Comparison of ENCODE assay signal across 23 mouse cellular contexts in the genomic region with DNA sequence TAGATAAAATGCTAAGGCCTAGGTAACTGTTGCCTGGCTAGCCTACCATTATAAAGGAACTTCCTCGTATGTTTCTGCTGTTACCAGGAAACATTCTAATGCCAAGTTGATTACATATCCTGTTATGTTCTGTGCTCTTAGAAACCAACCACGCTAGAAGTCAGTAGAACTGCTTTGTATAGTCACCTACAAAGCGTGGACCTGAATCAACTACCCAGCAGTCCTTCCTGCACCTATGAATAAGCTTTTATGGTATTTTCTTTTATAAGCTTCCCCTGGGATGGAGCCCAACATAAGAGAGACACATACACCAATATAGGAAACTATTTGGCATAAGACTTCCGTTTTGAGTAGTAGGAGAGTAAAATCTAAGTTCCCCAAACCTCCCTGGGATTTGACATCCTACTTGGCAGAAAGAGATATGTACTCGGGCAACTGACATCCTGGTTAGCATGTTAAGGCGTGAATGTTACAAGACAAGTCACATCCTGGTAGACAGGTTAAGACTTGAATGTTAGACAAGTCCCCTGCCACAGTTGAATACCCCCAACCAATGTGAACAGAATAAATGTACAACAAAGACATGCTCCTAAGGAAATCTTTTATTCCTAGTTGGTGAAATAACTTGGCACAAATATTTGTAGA. TPM values are rescaled to one million over a fixed set of nuclear protein-coding genes. Genes with fewer than 3 reads are reported as not detected.
DNase-seq lines count a peak whose midpoint lies in the region; ATAC-seq and TF ChIP-seq lines count a peak whose summit lies in the region.
"Had no signal": no experiment of that assay in that cellular context is flagged by ENCODE, and none has a peak within 500 bp of the region (broad histone marks: within the 10 kb centered on the region; RNA-seq: fewer than 3 reads in every experiment).

No protein-coding gene starts in this region.

- no peaks in the 10 kb centered on the region for H3K27me3 ChIP-seq in liver, postnatal 0 days (ENCODE audit: insufficient read depth, low read length)
- H3K27me3 ChIP-seq in liver, embryonic 12.5 days (replicated peaks) = no peaks in the 10 kb centered on the region
- no peaks in the 10 kb centered on the region for H3K27me3 ChIP-seq in stomach, embryonic 16.5 days (ENCODE audit: control insufficient read depth, insufficient read depth, low read length)
- H3K27me3 ChIP-seq: heart, embryonic 13.5 days; limb, embryonic 15.5 days; midbrain, embryonic 12.5 days; neural tube, embryonic 13.5 days had no signal

- H3K4me1 ChIP-seq in liver, postnatal 0 days (ENCODE audit: insufficient read depth) = peaks cover 25% of the 10 kb centered on the region
- H3K4me1 ChIP-seq in liver, embryonic 12.5 days = peaks cover 38% of the 10 kb centered on the region
- H3K4me1 ChIP-seq in stomach, embryonic 16.5 days (ENCODE audit: control insufficient read depth, insufficient read depth, low read length) = peaks cover 7% of the 10 kb centered on the region
- H3K4me1 ChIP-seq: midbrain, embryonic 12.5 days; neural tube, embryonic 13.5 days had no signal

- no peak overlapping the region for H3K9ac ChIP-seq in liver, postnatal 0 days (replicated peaks)
- no peak overlapping the region for H3K9ac ChIP-seq in liver, embryonic 12.5 days
- H3K9ac ChIP-seq in stomach, embryonic 16.5 days (ENCODE audit: low read length) = no peak overlapping the region
- H3K9ac ChIP-seq: heart, embryonic 13.5 days; limb, embryonic 15.5 days; lung, embryonic 14.5 days; midbrain, embryonic 12.5 days; neural tube, embryonic 13.5 days had no signal

- no peaks in the 10 kb centered on the region for H3K36me3 ChIP-seq in liver, postnatal 0 days (replicated peaks; ENCODE audit: insufficient read depth, low read length)
- H3K36me3 ChIP-seq in liver, embryonic 12.5 days = no peaks in the 10 kb centered on the region
- H3K36me3 ChIP-seq in stomach, embryonic 16.5 days (ENCODE audit: control insufficient read depth, insufficient read depth, low read length) = no peaks in the 10 kb centered on the region
- H3K36me3 ChIP-seq: heart, embryonic 13.5 days; limb, embryonic 15.5 days; midbrain, embryonic 12.5 days; neural tube, embryonic 13.5 days had no signal

- DNase-seq in liver, postnatal 0 days = no peak
- no peak for DNase-seq in urinary bladder, postnatal 10 days (ENCODE audit: low spot score)
- DNase-seq in liver = no peak
- DNase-seq: adrenal gland, postnatal 25 days; cerebellum, adult 2 months; cerebellum, postnatal 36 days; heart, postnatal 36 days; kidney, adult 8-10 months; kidney, postnatal 14 days; lung, embryonic 14.5 days; thymus, postnatal 14 days had no signal

- 0 out of 2 replicates have a peak overlapping the region, but pooled peaks have one; percentile 12 for H3K27ac ChIP-seq in liver, postnatal 0 days (ENCODE audit: low read depth)
- no peak overlapping the region for H3K27ac ChIP-seq in liver, embryonic 12.5 days
- peak overlapping the region; percentile 10; the same call in 1 of the 2 replicates for H3K27ac ChIP-seq in stomach, embryonic 16.5 days (ENCODE audit: low read length)
- H3K27ac ChIP-seq: heart, embryonic 13.5 days; hindbrain, postnatal 0 days; limb, embryonic 15.5 days; midbrain, embryonic 12.5 days; neural tube, embryonic 13.5 days had no signal

- H3K4me3 ChIP-seq in liver, postnatal 0 days (ENCODE audit: low read depth, low read length) = no peak overlapping the region
- no peak overlapping the region for H3K4me3 ChIP-seq in liver, embryonic 12.5 days
- H3K4me3 ChIP-seq in stomach, embryonic 16.5 days (replicated peaks; ENCODE audit: low read length) = no peak overlapping the region
- H3K4me3 ChIP-seq: heart, embryonic 13.5 days; limb, embryonic 15.5 days; midbrain, embryonic 12.5 days; neural tube, embryonic 13.5 days had no signal

- H3K9me3 ChIP-seq in liver, postnatal 0 days (ENCODE audit: low read length) = no peaks in the 10 kb centered on the region
- no peaks in the 10 kb centered on the region for H3K9me3 ChIP-seq in liver, embryonic 12.5 days (replicated peaks)
- no peaks in the 10 kb centered on the region for H3K9me3 ChIP-seq in stomach, embryonic 16.5 days (replicated peaks; ENCODE audit: control insufficient read depth, low read length)
- H3K9me3 ChIP-seq: heart, embryonic 13.5 days; limb, embryonic 15.5 days; midbrain, embryonic 12.5 days; neural tube, embryonic 13.5 days had no signal

- H3K4me2 ChIP-seq in liver, postnatal 0 days (ENCODE audit: low read depth, low read length) = no peak overlapping the region
- no peak overlapping the region for H3K4me2 ChIP-seq in liver, embryonic 12.5 days
- H3K4me2 ChIP-seq in stomach, embryonic 16.5 days (ENCODE audit: low read depth, low read length) = no peak overlapping the region
- H3K4me2 ChIP-seq: heart, embryonic 13.5 days; limb, embryonic 15.5 days; lung, embryonic 14.5 days; midbrain, embryonic 12.5 days; neural tube, embryonic 13.5 days had no signal

- no peak for ATAC-seq in liver, postnatal 0 days
- no peak for ATAC-seq in liver, embryonic 12.5 days
- peak; percentile 62 for ATAC-seq in CD4-positive, CD25-positive, alpha-beta regulatory T cell, adult 4 months
- 0 out of 4 replicates have a peak, but pooled peaks have one; percentile 20 to 23 for ATAC-seq in hematopoietic stem cell, adult 5-6 weeks (replicated peaks in 1 of 2; ENCODE audit: insufficient read depth in 1 of 2, low FRiP score in 2 of 2, low TSS enrichment in 1 of 2, low read depth in 1 of 2, poor library complexity in 2 of 2, severe bottlenecking in 2 of 2)
- ATAC-seq in stomach, embryonic 16.5 days (ENCODE audit: insufficient read depth, low FRiP score) = no peak
- ATAC-seq: hindbrain, postnatal 0 days; Patski had no signal

- TF ChIP-seq CTCF in liver, postnatal 0 days (IDR thresholded peaks at IDR 0.05; ENCODE audit: low read depth) = no peak

- no peak for TF ChIP-seq EP300 in liver, postnatal 0 days (IDR thresholded peaks at IDR 0.05; ENCODE audit: low read depth)

- WGBS in liver, postnatal 0 days (ENCODE audit: insufficient replicate concordance) = 47% methylated on average over 6 of the region's 6 CpGs
- WGBS in liver, embryonic 12.5 days (ENCODE audit: insufficient replicate concordance) = 56% methylated on average over 6 of the region's 6 CpGs
- 76% methylated on average over 6 of the region's 6 CpGs for WGBS in stomach, embryonic 16.5 days

RNA-seq across cellular contexts. Expression of a gene that starts 13.2 kb away (rescaled TPM):
- polyA plus RNA-seq in liver, postnatal 0 days (2015; fragmentation: Nextera tagmentation; extraction: Ambion mirVana) = 250 and 269 TPM in 2 replicates
- polyA plus RNA-seq in liver, embryonic 12.5 days (2016; fragmentation: Nextera tagmentation; extraction: Ambion mirVana) = 76.5 and 84.4 TPM in 2 replicates
- polyA plus RNA-seq in CD4-positive, CD25-positive, alpha-beta regulatory T cell, adult 4 months (2017; shearing (Covaris generic)) = 100 to 1,000 TPM; 177 to 183 TPM
- 74.5 and 93.6 TPM in 2 replicates for total RNA-seq in hematopoietic stem cell, adult 5-6 weeks (2017)
- polyA plus RNA-seq in stomach, embryonic 16.5 days (2015; fragmentation: Nextera tagmentation; extraction: Ambion mirVana) = 167 and 182 TPM in 2 replicates

RNA-seq across cellular contexts. Expression of a gene that starts 44.1 kb away (rescaled TPM):
- polyA plus RNA-seq in liver, postnatal 0 days (2015; fragmentation: Nextera tagmentation; extraction: Ambion mirVana) = 0.99 and 1.4 TPM in 2 replicates
- polyA plus RNA-seq in liver, embryonic 12.5 days (2016; fragmentation: Nextera tagmentation; extraction: Ambion mirVana) = not detected in 2 replicates
- polyA plus RNA-seq in CD4-positive, CD25-positive, alpha-beta regulatory T cell, adult 4 months (2017; shearing (Covaris generic)) = under 1 TPM in 1 of 2 experiments, not detected in 1; 0.19 TPM
- total RNA-seq in hematopoietic stem cell, adult 5-6 weeks (2017) = not detected in 2 replicates
- polyA plus RNA-seq in stomach, embryonic 16.5 days (2015; fragmentation: Nextera tagmentation; extraction: Ambion mirVana) = 0.09 TPM in 1 of 2 replicates, not detected in the other
- total RNA-seq: granulocyte monocyte progenitor cell, adult 5-6 weeks had no signal
- polyA plus RNA-seq: forebrain, embryonic 11.5 days; heart, embryonic 13.5 days; limb, embryonic 15.5 days; lung, embryonic 14.5 days; midbrain, embryonic 12.5 days had no signal

Comparison
In these comparisons a context has a peak if more than half of its experiments do, and no peak if none do; other contexts are left out.
1. ATAC-seq: peak in CD4-positive, CD25-positive, alpha-beta regulatory T cell, adult 4 months (single experiment) and hematopoietic stem cell, adult 5-6 weeks (2 of 2); none in liver, postnatal 0 days (single experiment), liver, embryonic 12.5 days (single experiment) and stomach, embryonic 16.5 days (single experiment).